Mouse (Mus musculus) left cerebral cortex, adult 18-20 months (tissue): ENCODE measurements around the gene Ccser2. TPM values are rescaled to one million over a fixed set of nuclear protein-coding genes. Genes with fewer than 3 reads are reported as not detected.

Experiments
- DNase-seq, 2 experiments: peaks; one replicate each; pipeline ENCODE4 v3.0.0; 2021 to 2022; ENCODE audit warnings: low spot score in 2 of 2, mixed read lengths in 1 of 2
- total RNA-seq, 2 experiments: library from RNA; stranded (reverse); gene quantifications; 2 replicates each; pipeline ENCODE4 v1.2.3; 2021

The Ccser2 gene
- total RNA-seq, 2 experiments from 2014 or later: 85.1 to 86.8 TPM

DNA sequence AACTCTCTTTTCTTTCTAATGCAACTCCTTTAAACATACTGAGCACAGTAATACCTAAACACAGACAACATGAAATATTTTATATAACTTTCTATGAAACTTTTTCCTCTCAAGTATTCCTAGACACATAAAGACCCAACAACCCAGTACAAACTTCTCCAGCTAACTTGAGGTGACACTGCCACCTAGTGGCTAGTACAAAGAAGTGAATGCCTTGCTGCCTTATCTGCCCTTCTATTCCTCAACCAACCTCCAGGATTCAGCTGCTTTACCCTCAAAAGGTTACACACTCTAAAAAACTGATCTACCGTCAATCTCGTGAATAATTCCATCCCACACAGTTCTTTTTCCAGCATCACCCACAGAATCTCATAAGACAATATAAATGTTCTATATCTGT is 16.4 kb downstream of the Ccser2 start:
- DNase-seq: peak in 1 of 2 experiments; percentile 15

- DNase-seq: peak; percentile 29 to 47
These were observed 25.9 kb downstream of the Ccser2 start for GRCm38 (mm10) chr14:36942716-36943115.

- DNase-seq: no peak
These were observed 30.6 kb downstream of the Ccser2 start for GRCm38 (mm10) chr14:36937941-36938340.

- DNase-seq: peak in 1 of 2 experiments; percentile 31
These were observed 31.3 kb downstream of the Ccser2 start for GRCm38 (mm10) chr14:36937080-36937878.

DNA sequence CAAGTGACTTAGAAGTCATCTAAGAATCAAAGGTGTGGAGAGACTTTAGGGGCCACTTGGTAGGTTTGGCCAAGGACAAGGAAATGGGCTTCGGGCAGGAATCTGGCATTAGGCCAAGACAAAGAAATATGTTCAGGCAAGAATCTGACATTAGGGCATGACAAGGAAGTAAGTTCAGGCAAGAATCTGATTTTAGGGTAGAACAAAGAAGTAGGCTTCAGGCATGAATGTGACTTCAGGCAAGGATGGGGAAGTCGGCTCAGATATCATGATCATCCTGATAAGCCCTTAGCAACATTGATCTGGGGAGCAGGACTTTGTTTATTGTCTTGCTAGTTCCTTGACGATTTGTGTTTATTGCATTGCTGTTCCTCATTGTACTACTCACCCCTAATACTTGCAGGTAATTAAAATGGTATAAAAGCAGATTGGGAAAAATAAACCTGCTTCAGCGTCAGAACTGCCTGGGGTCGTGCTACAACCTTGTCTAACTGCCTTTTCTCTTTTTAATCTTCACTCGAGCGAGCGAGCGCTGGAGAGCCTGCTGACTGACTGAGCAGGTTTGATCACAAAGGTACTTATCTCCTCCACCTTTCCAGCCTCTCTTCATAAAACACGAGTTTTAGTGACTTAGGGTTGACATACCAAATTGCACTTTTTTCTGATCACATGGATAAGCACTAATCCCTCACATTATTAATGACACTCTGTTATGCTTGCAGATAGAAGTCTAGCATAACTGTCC is 35.8 kb downstream of the Ccser2 start:
- no peak for DNase-seq

- no peak for DNase-seq
These were observed 36.5 kb downstream of the Ccser2 start for GRCm38 (mm10) chr14:36932038-36932437.

- no peak for DNase-seq
These were observed 45.2 kb downstream of the Ccser2 start for GRCm38 (mm10) chr14:36923383-36923782.

GRCm38 (mm10) chr14:36921346-36922049 is 47.1 kb downstream of the Ccser2 start:
- no peak for DNase-seq

DNA sequence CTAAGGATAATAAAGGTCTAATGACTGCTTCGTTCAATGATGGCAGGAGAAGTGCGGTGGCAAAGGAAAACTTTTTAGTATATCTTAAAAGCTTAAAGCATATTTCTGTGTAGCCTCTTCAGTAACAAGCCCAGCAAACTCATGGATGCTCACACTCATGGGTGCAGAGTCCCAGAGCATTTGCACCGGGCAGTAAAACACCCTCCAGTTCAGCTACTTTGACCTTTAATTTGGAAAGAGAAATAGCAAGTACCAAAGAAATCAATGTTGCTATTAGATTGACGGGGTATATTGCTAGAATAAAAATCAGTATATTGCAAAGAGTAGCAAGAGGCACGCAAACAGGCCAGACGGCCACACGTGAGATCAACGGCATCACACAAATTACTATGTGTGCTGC is 48.7 kb downstream of the Ccser2 start:
- DNase-seq: no peak

GRCm38 (mm10) chr14:36919146-36919545 is 49.4 kb downstream of the Ccser2 start:
- DNase-seq: peak; percentile 67

DNA sequence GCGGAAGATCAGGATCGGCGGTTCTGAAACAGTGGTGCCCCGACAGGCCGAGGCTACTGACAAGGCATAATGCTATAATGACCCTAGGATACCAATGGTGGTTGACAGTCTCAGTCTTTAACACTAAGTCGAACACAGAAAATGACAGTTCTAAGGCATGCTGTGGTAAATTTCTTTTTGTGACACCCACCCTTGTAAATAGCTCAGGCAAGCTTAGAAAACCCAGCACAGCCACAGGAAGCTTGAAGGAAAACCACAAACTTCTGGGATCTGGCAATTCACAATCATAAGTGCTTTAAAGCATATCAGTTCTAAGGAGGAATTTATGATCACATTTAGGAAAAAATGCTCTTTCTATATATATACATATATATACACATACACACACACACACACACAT is 53.4 kb downstream of the Ccser2 start:
- no peak for DNase-seq

DNA sequence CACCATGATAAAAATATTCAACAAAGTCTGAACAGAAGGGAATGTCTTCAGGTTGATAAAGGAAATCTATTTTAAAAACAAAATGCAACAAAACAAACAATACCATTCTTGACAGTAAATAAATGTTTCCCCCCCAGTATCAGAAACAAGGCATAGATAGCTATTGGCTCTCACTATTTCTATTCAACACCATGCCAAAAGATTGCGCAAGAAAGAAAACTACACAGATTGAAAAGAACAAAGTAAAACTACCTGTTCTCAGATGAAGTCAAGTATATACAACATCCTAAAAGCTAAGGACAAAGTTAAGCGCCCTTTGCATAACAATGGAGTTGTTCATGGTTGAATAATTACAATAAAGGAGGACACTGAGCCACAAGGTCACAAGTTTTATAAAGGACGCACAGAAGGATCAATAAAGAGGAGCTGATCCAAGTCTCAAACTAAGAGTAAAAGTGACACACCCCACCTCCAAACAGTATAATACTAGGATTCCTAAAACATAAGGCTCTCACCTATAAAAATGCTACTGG is 54.0 kb downstream of the Ccser2 start:
- no peak for DNase-seq

- DNase-seq: no peak
These were observed 56.8 kb downstream of the Ccser2 start for GRCm38 (mm10) chr14:36911738-36912137.

GRCm38 (mm10) chr14:36905809-36906522 is 62.6 kb downstream of the Ccser2 start:
- DNase-seq: no peak

GRCm38 (mm10) chr14:36904206-36904605 is 64.4 kb downstream of the Ccser2 start:
- no peak for DNase-seq

DNA sequence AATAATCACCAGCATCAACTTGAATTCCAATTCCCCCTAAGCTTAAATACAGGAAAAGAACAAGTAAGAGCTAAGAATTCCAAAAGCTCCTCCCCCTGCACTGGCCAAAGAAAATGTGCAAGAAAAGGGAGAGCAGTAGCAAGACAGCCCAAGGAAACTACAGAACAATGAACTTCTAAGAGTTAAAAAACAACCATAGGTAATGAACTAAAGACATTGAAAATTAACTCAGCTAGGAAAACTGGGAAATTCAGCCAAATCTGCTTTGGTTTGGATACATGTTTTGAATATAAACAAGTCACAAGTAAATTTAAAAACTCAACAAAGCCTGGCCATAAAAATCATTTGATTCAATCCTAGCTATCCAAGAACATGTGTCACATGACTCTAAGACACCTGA is 67.7 kb downstream of the Ccser2 start:
- DNase-seq: no peak

GRCm38 (mm10) chr14:36894701-36895100 is 73.9 kb downstream of the Ccser2 start:
- DNase-seq: no peak

DNA sequence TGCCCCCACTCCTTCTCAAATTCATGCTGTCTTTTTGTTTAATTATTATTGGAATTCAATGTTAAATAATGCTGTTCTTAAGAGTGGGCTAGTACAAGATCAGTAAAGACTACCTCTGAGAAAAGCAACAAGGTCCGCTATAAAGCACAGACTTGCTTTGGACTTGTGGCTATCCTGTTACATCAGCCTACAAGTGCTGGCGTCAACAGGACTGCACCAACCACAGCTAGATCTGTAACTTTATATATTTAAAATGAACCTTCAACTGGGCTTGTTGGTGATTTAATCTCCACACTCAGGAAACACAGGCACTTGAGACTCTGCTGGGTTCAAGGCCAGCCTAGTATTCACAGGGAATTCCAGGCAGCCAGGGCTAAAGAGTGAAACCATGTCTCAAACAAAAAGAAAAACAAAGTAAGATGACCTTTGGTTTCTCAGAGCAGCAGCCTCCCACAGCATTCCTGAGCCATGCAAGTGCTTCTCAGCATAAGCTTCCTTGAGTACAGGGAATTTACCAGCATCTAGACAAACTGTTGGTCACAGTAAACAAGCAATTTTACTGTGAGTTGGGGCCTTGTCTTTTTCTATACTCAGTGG is 75.7 kb downstream of the Ccser2 start:
- no peak for DNase-seq

GRCm38 (mm10) chr14:36890130-36890529 is 78.4 kb downstream of the Ccser2 start:
- DNase-seq: no peak

- DNase-seq: no peak
These were observed 82.9 kb downstream of the Ccser2 start for GRCm38 (mm10) chr14:36885680-36886079.
